Mouse (Mus musculus): Measurements from ENCODE around the gene Asb16.
A peak's percentile ranks its signal among the peaks of the same experiment; 100 is the strongest.

Gene Asb16

DNA sequence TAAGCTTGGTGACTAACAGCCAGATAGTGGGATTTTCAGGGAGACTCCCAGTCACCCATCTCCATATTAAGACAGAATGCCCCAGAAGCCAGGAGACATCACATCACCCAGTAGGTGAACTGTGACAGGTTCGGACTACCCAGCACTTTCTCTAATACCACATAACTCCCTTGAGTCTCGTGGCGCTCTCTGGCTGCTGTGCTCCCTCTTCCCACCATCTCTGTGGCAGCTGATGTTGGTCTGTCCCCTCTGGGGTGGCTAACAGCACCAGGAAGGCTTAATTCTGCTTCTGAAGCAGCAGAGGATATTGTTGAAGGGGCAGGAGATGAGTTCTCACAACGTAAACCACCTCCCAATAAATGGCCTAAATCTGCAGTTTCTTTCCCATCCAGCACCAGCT lies 43.4 kb downstream of the Asb16 start:
- DNase-seq, result no peak

DNA sequence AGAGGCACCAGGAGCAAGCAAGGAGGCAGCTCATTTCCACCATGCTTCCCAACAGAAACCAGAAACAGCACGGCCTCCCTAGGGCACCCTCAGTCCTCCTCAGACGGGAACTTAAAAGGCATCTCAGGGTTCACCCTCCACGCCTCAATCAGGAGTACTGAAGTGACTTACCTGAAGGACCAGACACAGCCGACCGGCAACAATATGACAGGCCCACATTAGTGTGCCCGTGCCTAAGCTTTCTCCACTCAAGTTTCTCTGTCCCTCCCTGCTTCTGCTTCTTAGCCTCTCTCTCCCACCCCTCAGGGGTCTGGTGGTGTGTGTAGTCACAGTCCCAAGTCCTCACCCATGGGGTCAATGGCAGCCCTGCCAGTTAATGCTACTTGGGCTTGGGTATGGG lies 44.0 kb downstream of the Asb16 start:
- no peak for DNase-seq

- no peak for DNase-seq
Measured at GRCm38 (mm10) chr11:102314321-102314720, 45.8 kb downstream of the Asb16 start.

DNA sequence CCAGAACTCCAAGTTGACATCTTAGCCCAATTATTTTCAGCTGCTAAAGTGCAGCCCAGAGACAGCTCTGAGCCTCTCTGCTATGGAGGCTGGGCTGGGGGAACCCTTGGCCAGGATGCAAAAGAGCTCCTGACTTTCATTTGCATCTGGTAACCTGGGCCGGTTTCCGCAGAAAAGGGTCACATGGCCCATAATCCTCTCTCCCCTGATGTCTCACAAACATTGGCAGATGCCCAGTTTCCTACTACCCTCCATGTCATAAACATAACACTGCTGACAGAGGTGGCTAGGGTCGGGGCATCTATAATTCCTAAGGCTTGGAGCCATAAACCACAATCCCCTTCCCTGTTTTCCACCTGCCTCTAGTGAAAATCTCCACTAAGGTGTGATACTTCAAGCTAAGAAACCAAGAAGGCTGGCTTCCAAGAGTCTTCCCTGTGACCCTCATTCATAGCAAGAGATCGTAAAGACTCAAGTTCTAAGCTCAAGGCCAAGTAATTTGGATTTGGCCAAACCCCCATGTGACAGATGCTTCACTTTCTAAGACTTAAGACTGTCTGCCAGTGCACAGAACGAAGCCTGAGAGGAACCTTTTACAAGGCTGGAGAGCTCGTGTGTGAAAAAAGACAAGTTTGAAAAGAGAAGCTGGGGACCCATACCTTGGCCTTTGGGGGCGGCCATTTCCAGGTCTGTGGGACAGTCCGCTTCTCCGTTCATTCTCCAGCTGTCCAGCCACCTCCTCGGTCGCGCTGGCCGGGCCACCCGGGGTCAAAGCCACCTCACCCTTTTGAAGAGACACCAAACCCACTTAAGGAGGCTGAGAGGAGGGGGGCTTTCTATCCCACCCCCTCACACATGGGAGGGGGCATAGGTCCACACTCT lies 47.4 kb downstream of the Asb16 start:
- peak; percentile 17 for DNase-seq

DNA sequence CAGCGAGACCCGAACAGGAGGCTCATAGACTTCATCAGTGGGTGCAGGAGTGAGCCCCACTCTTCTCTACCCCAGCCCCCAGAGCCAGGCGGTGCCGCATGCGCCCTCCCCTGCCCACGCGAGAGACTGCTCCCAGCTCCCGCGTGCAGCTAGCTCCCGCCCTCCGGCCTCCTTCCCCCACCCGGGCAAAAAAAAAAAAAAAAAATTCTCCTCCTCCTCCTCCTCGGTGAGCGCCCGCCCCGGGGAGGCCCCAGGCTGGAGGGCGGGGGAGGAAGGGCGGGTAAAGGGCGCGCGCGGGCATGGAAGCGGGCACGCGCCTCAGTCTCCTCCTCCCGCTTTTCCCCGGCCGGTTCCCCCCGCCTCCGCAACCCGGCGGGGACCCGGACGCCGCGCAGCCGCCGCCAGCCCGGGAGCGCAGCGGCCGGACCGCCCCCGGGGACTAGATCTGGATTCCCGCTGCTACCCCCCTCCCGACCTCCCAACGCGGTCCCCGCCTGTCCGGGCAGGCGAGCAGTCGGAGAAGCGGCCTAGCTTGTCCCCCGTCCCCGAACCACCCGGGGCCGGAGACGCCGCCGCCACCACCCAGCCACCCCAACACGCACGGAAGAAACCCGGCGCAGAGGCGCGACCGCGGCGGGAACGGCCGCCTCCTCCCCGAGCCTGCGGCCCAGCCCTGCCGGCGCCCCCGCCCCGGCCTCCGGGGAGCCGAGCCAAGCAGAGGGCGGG lies 48.2 kb downstream of the Asb16 start:
- DNase-seq, result peak; percentile 95

GRCm38 (mm10) chr11:102317298-102317900 lies 48.9 kb downstream of the Asb16 start:
- DNase-seq, result peak; percentile 81

DNA sequence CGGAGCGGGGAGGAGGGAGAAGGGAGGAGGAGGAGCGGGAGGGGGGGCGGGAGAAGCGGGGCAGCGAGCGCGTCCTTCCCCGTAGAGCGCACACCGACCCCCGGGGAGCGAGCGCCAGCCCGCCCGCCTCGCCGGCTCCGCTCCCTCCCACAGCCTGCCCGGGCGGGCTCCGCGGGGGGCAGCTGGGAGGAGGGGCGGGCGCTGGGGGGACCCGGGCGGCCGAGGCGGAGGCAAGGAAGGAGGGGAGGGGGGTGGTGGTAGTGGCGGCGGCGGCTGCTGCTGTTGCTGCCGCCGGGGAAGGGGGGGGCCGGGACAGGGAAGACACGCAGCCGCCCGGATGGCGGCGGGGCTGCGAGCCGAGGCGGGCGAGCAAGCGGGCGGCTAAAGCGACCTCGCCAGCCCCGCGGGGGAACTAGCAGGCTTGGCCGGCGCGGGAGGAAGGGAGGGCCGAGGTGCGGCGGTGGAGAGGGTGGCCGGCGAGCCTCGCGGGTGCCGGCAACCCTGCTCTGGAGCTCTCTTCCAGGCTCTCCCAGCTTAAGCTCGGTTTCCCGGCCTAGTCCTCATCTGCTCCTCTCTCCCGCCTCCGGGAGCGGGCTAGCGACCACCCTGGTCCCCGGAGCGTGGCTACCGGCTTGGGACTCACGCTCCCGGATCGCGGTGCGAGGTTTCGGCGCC lies 49.5 kb downstream of the Asb16 start:
- peak; percentile 90 for DNase-seq

DNA sequence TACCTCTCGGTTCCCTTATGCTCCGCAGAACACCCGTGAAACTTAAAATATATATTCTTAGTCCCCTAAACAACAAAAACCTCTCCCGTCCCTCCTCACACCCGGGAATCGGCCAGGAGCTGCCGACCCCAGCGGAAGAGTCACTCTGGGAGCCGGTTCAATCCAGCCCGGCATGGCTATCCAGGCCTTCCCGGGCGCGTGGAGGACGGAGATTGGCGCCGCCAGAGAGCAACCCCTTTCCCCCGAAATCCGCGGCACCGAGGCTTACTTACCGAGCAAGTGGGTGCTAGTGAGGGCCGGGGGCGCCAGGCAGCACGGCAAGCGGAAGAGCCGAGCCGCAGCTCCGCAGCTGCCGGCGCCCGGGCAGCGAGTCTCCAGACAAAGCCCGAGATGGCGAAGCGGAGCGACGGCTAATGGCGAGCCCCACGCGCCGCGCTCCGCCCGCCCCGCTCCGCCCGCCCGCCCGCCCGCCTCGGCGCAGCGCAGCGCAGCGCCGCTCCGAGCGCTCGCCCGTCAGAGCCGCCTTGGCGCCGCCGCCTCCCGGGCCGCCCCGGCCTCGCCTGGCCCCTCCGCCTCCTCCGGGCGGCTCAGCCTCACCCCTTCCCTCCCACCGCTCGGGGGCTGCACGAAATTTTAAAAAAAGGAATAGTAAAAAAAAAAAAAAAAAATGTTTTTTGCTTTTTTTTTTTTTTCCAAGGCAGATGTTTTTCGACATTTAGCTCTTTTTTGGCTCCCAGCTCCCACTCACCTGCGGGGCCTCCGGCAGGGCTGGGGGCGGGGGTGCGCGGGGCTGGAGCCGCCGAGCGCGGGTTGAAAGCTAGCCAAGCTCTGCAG lies 50.2 kb downstream of the Asb16 start:
- DNase-seq, result peak; percentile 76

- peak; percentile 80 for DNase-seq
Measured at GRCm38 (mm10) chr11:102319410-102319792, 50.9 kb downstream of the Asb16 start, which contains the start of gene Ubtf. Gene Ubtf, minus strand, starts transcription at chr11:102319742.

DNA sequence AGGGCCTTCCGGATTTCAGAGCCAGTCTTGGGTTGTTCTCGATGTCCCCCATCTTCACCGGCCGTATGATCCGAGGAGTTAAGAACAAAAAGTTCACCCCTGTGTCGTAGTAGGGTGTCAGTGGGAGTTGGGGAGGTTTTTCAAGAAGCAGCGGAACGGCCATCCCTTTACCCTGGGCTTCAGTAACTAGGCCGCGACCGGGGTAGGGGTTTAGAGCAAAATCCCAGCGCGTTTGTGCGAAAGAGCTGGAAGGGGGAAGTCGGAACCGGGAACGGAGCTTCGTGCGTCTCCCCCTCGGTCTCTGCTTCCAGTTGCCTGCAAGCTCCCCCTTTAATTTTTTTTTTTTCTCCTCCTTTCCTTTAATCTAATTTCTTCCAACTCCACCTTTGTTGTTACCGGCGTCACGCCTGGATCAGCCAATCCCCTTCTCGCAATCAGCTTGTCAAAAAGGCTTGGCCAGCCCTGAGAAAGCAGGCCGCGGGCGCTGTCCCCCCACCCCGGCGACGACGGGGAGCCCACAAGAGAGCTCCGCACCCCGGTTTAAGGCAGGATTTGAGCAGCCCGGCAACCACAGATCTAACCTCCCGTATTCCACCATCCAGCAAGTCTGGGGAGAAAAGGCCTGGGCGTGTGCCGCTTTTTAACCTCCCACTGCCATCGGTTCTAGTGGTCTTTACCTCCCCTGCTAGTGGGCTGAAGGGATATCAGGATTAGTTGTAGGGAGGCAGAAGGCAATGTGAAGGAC lies 51.6 kb downstream of the Asb16 start:
- DNase-seq, result peak; percentile 71

DNA sequence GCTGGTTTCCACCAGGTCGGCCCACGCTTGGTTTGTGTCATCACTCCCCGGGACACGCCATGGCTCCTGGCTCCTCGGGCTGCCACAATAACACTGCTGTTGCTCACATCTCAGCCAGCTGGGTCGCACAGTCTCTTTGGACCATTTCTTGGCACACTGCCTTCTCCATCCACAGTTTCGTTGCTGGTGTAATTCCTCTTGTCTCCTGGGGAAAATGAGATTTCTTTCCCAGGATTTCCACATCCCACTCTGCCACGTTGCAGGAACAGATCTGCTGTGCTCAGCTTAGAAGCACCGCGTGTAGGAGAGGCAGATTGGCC lies 52.1 kb downstream of the Asb16 start:
- no peak for DNase-seq

DNA sequence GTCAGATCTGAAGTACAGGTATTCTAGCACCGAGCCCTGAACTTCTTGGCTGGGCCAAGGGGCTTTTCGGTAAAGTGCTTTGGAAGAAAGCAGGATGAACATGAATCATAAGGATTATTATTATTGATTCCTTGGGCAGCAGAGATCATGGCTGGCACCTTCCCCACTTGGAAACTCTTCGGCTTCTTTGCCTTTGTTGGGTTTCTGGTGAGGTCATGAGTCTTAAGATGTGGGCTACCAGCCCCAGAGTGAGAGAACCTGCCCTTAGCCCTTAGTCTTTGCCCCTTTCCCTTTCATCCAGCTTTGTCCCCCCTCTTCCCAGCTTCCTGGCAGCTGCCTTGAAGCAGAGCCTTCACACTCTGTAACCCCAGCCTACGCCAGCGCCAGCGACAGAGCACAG lies 53.4 kb downstream of the Asb16 start:
- no peak for DNase-seq

GRCm38 (mm10) chr11:102323516-102323915 lies 55.0 kb downstream of the Asb16 start:
- no peak for DNase-seq

DNA sequence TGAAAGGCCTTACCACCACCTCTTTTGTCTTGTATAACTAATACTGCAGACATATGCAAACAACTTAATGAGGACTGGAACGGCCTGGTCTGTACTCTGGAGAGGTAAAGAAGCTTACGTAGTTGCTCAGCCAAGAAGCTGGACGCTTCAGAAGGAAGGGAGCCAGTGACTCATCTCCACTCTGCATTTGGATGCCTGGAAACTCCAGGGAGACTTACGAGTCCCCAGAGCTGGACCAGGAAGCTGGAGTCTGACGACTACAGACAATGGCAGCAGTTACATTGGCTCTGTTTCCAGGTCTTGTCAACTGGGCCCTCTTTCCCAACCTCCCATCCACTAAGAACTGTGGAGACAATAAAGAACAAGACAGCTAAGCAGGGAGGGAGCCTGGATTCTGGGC lies 58.7 kb downstream of the Asb16 start:
- no peak for DNase-seq

DNA sequence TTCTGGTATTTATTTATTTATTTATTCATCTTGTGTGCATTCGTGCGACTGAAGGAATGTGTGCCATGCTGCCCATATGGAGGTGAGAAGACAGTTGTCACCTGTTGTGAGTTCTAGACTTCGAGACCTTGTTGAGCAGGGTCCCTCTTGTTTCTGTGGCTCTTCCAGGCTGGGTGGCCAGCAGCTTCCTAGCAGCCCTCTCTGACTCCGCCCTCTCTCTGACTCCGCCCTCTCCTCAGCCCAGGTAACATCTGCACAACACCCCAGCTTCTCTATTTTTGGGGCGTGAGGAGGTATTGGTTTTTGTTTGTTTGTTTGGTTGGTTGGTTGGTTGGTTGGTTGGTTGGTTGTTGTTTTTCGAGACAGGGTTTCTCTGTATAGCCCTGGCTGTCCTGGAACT lies 59.3 kb downstream of the Asb16 start:
- no peak for DNase-seq

Data from thymus, postnatal 14 days (tissue).